Mouse (Mus musculus) E14TG2a.4 (cell line): ENCODE results near the gene Rab21.

Experiments used
- H3K27me3 ChIP-seq: 2 replicates; pipeline ENCODE4 v1.6.1; 2014; ENCODE audit warnings: low read length, control low read depth; ENCODE audit not compliant: insufficient read depth
- H3K36me3 ChIP-seq: 2 replicates; pipeline ENCODE4 v1.6.1; 2014; ENCODE audit warnings: low read length, control low read depth; ENCODE audit not compliant: insufficient read depth
- H3K4me1 ChIP-seq: replicated peaks from 2 replicates; pipeline ENCODE4 v1.6.1; 2014; ENCODE audit warnings: low read depth, low read length, control low read depth
- H3K4me3 ChIP-seq: replicated peaks from 2 replicates; pipeline ENCODE4 v1.5.1; 2014; ENCODE audit warnings: mild to moderate bottlenecking, low read length
- H3K9me3 ChIP-seq: 2 replicates; pipeline ENCODE4 v1.6.1; 2014; ENCODE audit warnings: low read length, control low read depth
- CTCF ChIP-seq: conservative IDR thresholded peaks from 2 replicates; pipeline ENCODE4 v1.5.1; 2014; ENCODE audit warnings: low read length
- NANOG ChIP-seq: IDR thresholded peaks from 2 replicates; pipeline ENCODE4 v1.6.1; 2014; ENCODE audit warnings: borderline replicate concordance, low read length, mixed read lengths
- POU5F1 ChIP-seq: IDR thresholded peaks from 2 replicates; pipeline ENCODE4 v1.6.1; 2014; ENCODE audit warnings: low read length, borderline replicate concordance

Gene Rab21

GRCm38 (mm10) chr10:115251088-115251934 lies 64.1 kb downstream of the Rab21 start, which contains the start of gene Tbc1d15:
TSS of gene Tbc1d15 (minus strand) at chr10:115251467.
- peak within 1 kb of the TSS; percentile 98 for H3K4me3 ChIP-seq
- no peaks in the 10 kb centered on the region for H3K9me3 ChIP-seq
- peaks cover 42% of the 10 kb centered on the region for H3K4me1 ChIP-seq
- no peak for TF ChIP-seq CTCF
- no peak for TF ChIP-seq NANOG
- no peak for TF ChIP-seq POU5F1
- no peaks in the 10 kb centered on the region for H3K27me3 ChIP-seq
- H3K36me3 ChIP-seq, result peaks cover 5% of the 10 kb centered on the region; the same call in 1 of the 2 replicates

- peak overlapping the region; percentile 98 for H3K4me3 ChIP-seq
- H3K36me3 ChIP-seq, result peaks cover 5% of the 10 kb centered on the region; the same call in 1 of the 2 replicates
- TF ChIP-seq CTCF (no peak), NANOG (no peak), POU5F1 (no peak)
- no peaks in the 10 kb centered on the region for H3K9me3 ChIP-seq
- no peaks in the 10 kb centered on the region for H3K27me3 ChIP-seq
- H3K4me1 ChIP-seq, result peaks cover 50% of the 10 kb centered on the region
Observed at GRCm38 (mm10) chr10:115250235-115251087, 64.9 kb downstream of the Rab21 start.

GRCm38 (mm10) chr10:115248041-115248440 lies 67.4 kb downstream of the Rab21 start:
- H3K27me3 ChIP-seq, result no peaks in the 10 kb centered on the region
- H3K9me3 ChIP-seq, result no peaks in the 10 kb centered on the region
- H3K4me1 ChIP-seq, result peaks cover 72% of the 10 kb centered on the region
- TF ChIP-seq NANOG (no peak), CTCF (no peak), POU5F1 (no peak)
- H3K36me3 ChIP-seq, result peaks cover 5% of the 10 kb centered on the region; the same call in 1 of the 2 replicates
- 0 out of 2 replicates have a peak overlapping the region, but pooled peaks have one; percentile 3 for H3K4me3 ChIP-seq

DNA sequence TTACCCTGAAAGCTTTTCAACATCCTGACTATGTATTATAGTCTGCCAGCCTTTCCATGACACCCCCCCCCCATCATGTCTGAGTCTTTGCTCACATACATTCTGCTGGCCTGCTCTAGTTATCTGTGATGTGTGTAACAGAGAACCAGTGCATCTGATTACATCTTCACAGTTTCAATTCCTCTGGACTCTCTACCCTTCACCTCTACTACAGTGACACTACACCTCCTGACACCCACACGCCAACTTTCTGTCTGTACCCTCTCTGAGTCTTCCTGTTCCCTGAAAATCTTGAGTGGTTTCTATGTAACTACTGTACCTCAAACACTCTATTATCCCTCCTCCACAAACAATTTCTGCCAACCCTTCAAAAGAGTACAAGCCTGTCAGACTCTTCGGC lies 69.9 kb downstream of the Rab21 start:
- H3K9me3 ChIP-seq, result no peaks in the 10 kb centered on the region
- no peaks in the 10 kb centered on the region for H3K27me3 ChIP-seq
- no peak overlapping the region for H3K4me3 ChIP-seq
- peaks cover 76% of the 10 kb centered on the region for H3K4me1 ChIP-seq
- peaks cover 13% of the 10 kb centered on the region for H3K36me3 ChIP-seq
- TF ChIP-seq CTCF (no peak), NANOG (no peak)

GRCm38 (mm10) chr10:115241082-115241595 lies 74.3 kb downstream of the Rab21 start:
- TF ChIP-seq CTCF (no peak), NANOG (no peak), POU5F1 (no peak)

GRCm38 (mm10) chr10:115237931-115238330 lies 77.5 kb downstream of the Rab21 start:
- no peaks in the 10 kb centered on the region for H3K9me3 ChIP-seq
- H3K4me1 ChIP-seq, result peaks cover 44% of the 10 kb centered on the region
- H3K27me3 ChIP-seq, result no peaks in the 10 kb centered on the region
- peaks cover 73% of the 10 kb centered on the region for H3K36me3 ChIP-seq
- H3K4me3 ChIP-seq, result no peak overlapping the region
- no peak for TF ChIP-seq NANOG
- TF ChIP-seq CTCF, result no peak
- no peak for TF ChIP-seq POU5F1

More at GRCm38 (mm10) chr10:115241082-115241595, 74.3 kb downstream of the Rab21 start:
- H3K4me3 ChIP-seq, result no peak overlapping the region
- H3K36me3 ChIP-seq, result peaks cover 46% of the 10 kb centered on the region
- H3K27me3 ChIP-seq, result no peaks in the 10 kb centered on the region
- no peaks in the 10 kb centered on the region for H3K9me3 ChIP-seq
- peaks cover 63% of the 10 kb centered on the region for H3K4me1 ChIP-seq
